Mouse (Mus musculus): ENCODE measurements around the gene Lamp1. TPM values are rescaled to one million over a fixed set of nuclear protein-coding genes. Genes with fewer than 3 reads are reported as not detected.

Lamp1 gene
- total RNA-seq, 2 experiments from 2014 or later, result 258 to 303 TPM

GRCm38 (mm10) chr8:13224426-13224825 is 65.5 kb downstream of the Lamp1 start:
- DNase-seq (ENCODE audit: low spot score in 2 of 2), result no peak
- intact Hi-C loops (cut with DNase I), result no loop called here

Small RNA genes lying within 50 kb of the gene (microRNA-seq; reads per million reads assigned to microRNA genes)
- gene Mir1968 (16.7 reads per million, percentile 37 among the genes with 10 or more reads in this experiment), gene Mir7065 (not detected)

Other genes starting within 250 kb of the Lamp1 start
- gene F7, start 133.1 kb upstream of the Lamp1 start, total RNA-seq (2021), result not detected
- not detected for gene F10, start 121.9 kb upstream of the Lamp1 start, total RNA-seq (2021)
- not detected for gene Proz, start 98.2 kb upstream of the Lamp1 start, total RNA-seq (2021)
- gene Pcid2, start 53.7 kb upstream of the Lamp1 start, total RNA-seq (2021), result 10 to 100 TPM; 27.7 to 28.7 TPM
- gene Cul4a, start 53.5 kb upstream of the Lamp1 start, total RNA-seq (2021), result 10 to 100 TPM; 52.4 to 54.5 TPM
- 1 to 10 TPM; 4.8 to 5.5 TPM for gene Grtp1, start 41.5 kb downstream of the Lamp1 start, total RNA-seq (2021)
- 1 to 10 TPM; 1.2 to 1.4 TPM for gene Adprhl1, start 95.0 kb downstream of the Lamp1 start, total RNA-seq (2021)
- gene Dcun1d2, start 129.0 kb downstream of the Lamp1 start, total RNA-seq (2021), result 10 to 100 TPM; 37.0 to 38.4 TPM
- 10 to 100 TPM; 49.8 to 50.7 TPM for gene Tmco3, start 129.0 kb downstream of the Lamp1 start, total RNA-seq (2021)
- 10 to 100 TPM; 55.8 to 69.5 TPM for gene Tfdp1, start 179.6 kb downstream of the Lamp1 start, total RNA-seq (2021)
- not detected for gene Atp4b, start 237.7 kb downstream of the Lamp1 start, total RNA-seq (2021)
- not detected for gene Grk1, start 245.9 kb downstream of the Lamp1 start, total RNA-seq (2021)